Mouse (Mus musculus) naive thymus-derived CD4-positive, alpha-beta T cell, adult 5 months (primary cell): Measurements from ENCODE around the gene Zfp511. TPM values are rescaled to one million over a fixed set of nuclear protein-coding genes. Genes with fewer than 3 reads are reported as not detected.

ENCODE experiments used
- polyA plus RNA-seq: library from polyadenylated mRNA; unstranded; fragments of 100-300 nt; shearing (Covaris generic); gene quantifications from one replicate; pipeline ENCODE4 v1.2.1, GENCODE M21; 2017

The Zfp511 gene
- polyA plus RNA-seq = 42.6 TPM

DNA sequence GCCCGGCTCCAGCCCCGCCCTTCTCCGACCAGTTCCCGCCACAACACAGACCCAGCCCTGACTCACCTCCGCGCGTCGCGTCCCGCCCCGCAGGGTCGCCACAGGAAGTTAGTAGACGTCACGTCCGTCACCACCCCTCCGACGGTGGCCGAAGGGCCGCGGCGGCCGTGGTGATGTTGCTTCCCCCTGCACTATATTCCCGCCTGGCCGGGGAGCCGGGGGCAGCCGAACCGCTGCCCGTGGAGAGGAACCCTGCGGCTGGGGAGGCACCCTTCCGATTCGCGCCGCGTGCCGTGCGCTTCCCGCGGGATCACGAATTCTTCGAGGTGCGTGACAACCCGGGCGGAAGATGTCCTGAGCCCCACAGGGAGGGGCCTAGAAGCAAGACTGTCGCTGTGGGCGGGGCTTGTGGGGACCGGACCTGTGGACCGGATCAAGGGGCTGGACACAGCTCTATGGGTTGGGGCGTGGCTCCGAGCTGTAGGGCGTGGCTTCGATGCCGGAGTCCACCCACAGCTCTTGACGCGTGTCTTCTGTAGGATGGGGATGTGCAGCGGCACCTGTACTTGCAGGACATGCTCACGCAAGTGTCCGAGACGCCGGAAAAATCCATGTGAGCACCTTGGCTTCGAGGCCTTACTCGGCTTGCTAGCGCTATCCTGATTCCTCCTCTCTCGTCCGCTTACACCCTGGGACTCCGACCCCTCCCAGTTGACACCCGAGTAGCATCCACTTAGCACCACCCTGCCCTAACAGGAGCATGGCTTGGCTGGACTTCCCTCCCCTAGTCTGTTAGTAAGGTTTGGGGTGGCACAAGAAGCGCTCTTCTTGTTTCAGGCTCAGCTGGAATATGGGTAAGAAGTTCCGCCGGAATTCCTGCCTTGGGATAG is at the start of gene Zfp511, which contains the start of gene Tubgcp2:
TSS of gene Zfp511 (plus strand) at position 111 of the 890 bp plus-strand sequence.
TSS of gene Tubgcp2 (minus strand) at position 389 of the 890 bp plus-strand sequence.

DNA sequence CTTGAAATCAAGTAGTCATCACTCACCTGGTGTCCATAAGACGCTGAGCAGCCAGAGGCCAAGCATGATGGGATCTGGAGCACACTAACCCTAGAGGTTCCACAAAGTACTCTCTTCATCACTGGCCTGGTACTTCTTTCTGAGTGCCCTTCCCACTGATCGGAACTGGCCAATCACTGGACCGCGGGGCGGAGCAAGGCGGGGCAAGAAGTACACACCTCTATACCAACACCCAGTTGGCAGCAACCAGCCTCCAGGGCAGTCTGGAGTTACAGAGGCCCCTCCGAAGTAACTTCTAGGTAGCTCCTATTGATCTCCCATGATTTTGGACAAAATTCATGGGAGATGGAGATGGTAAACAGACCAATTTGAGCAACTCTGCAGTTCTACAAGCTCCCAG is 43.8 kb upstream of the Zfp511 start, which contains the start of gene Adam8:
TSS of gene Adam8 (minus strand) at position 157 of the 400 bp plus-strand sequence.

GRCm38 (mm10) chr7:140048361-140049114 is 12.3 kb downstream of the Zfp511 start, which contains the start of gene Msx3:
Gene Msx3, minus strand, starts transcription at chr7:140049089.

GRCm38 (mm10) chr7:140082242-140082678 is 46.1 kb downstream of the Zfp511 start, which contains the start of gene Caly:
Gene Caly, minus strand, starts transcription at chr7:140082548.

Other genes with a start within 250 kb of the Zfp511 start
- not detected for gene Adgra1, start 202.2 kb upstream of the Zfp511 start, polyA plus RNA-seq
- gene Kndc1, start 141.7 kb upstream of the Zfp511 start, polyA plus RNA-seq = not detected
- 0.37 TPM for gene Utf1, start 92.6 kb upstream of the Zfp511 start, polyA plus RNA-seq
- gene 6430531B16Rik, start 57.6 kb upstream of the Zfp511 start, polyA plus RNA-seq = not detected
- gene Adam8, start 43.8 kb upstream of the Zfp511 start, polyA plus RNA-seq = 0.21 TPM
- 29.9 TPM for gene Tubgcp2, start 278 bp downstream of the Zfp511 start, polyA plus RNA-seq
- gene Msx3, start 12.7 kb downstream of the Zfp511 start, polyA plus RNA-seq = not detected
- not detected for gene Caly, start 46.2 kb downstream of the Zfp511 start, polyA plus RNA-seq
- not detected for gene Prap1, start 57.0 kb downstream of the Zfp511 start, polyA plus RNA-seq
- gene Fuom, start 66.0 kb downstream of the Zfp511 start, polyA plus RNA-seq = 2.6 TPM
- 6.3 TPM for gene Paox, start 79.4 kb downstream of the Zfp511 start, polyA plus RNA-seq
- gene Echs1, start 80.1 kb downstream of the Zfp511 start, polyA plus RNA-seq = 32.1 TPM
- gene Mtg1, start 101.2 kb downstream of the Zfp511 start, polyA plus RNA-seq = 20.7 TPM
- not detected for gene Sprn, start 118.5 kb downstream of the Zfp511 start, polyA plus RNA-seq
- gene Olfr522, start 128.4 kb downstream of the Zfp511 start, polyA plus RNA-seq = not detected
- not detected for gene Olfr523, start 136.8 kb downstream of the Zfp511 start, polyA plus RNA-seq
- not detected for gene Olfr524, start 169.6 kb downstream of the Zfp511 start, polyA plus RNA-seq
- not detected for gene Cd163l1, start 181.9 kb downstream of the Zfp511 start, polyA plus RNA-seq
- gene 5830411N06Rik, start 210.9 kb downstream of the Zfp511 start, polyA plus RNA-seq = not detected